Mouse (Mus musculus) MEL (cell line): ENCODE results near the gene Lrrc39. TPM values are rescaled to one million over a fixed set of nuclear protein-coding genes. Genes with fewer than 3 reads are reported as not detected.
"Not testable (repeated sequence)": the region's sequence is repeated elsewhere in the genome, so short reads cannot be mapped to it uniquely, and the experiment has no call there.

Experiments
- DNase-seq: peaks from one replicate; pipeline ENCODE4 v3.0.0; 2011; ENCODE audit warnings: low read depth, low spot score
- H3K27ac ChIP-seq: 2 replicates; pipeline ENCODE4 v1.5.1; 2012; ENCODE audit warnings: low read depth, mild to moderate bottlenecking, control low read depth, low read length, moderate library complexity; ENCODE audit not compliant: control insufficient read depth
- H3K27me3 ChIP-seq, 2 experiments: fragments of 150-350 bp in 1 of 2; sonication (generic) in 1 of 2; 2 replicates each; pipeline ENCODE4 v1.6.1; 2012; ENCODE audit warnings: low read length in 2 of 2, mild to moderate bottlenecking in 2 of 2, improper control_type of control experiment in 1 of 2, moderate library complexity in 1 of 2; ENCODE audit not compliant: insufficient read depth in 2 of 2, control insufficient read depth in 1 of 2
- H3K36me3 ChIP-seq, 2 experiments: 2 replicates each; pipeline ENCODE4 v1.6.1; 2012 to 2014; ENCODE audit warnings: low read length in 2 of 2, improper control_type of control experiment in 1 of 2, inconsistent platforms in 1 of 2, mild to moderate bottlenecking in 1 of 2; ENCODE audit not compliant: insufficient read depth in 2 of 2, control insufficient read depth in 1 of 2
- H3K4me1 ChIP-seq, 2 experiments: fragments of 150-350 bp in 1 of 2; sonication (generic) in 1 of 2; 2 replicates each; pipeline ENCODE4 v1.6.1; 2012; ENCODE audit warnings: low read length in 2 of 2, improper control_type of control experiment in 1 of 2, mild to moderate bottlenecking in 1 of 2; ENCODE audit not compliant: insufficient read depth in 2 of 2, control insufficient read depth in 1 of 2
- H3K4me3 ChIP-seq, 2 experiments: fragments of 150-350 bp in 1 of 2; sonication (generic) in 1 of 2; 2 replicates each; pipeline ENCODE4 v1.5.1; 2012; ENCODE audit warnings: low read depth in 2 of 2, low read length in 2 of 2, mild to moderate bottlenecking in 2 of 2, moderate library complexity in 2 of 2, control low read depth in 1 of 2, improper control_type of control experiment in 1 of 2; ENCODE audit not compliant: control insufficient read depth in 1 of 2, insufficient read depth in 1 of 2
- H3K79me2 ChIP-seq: 2 replicates; pipeline ENCODE4 v1.6.1; 2012; ENCODE audit warnings: mild to moderate bottlenecking, low read length, moderate library complexity; ENCODE audit not compliant: control insufficient read depth, poor library complexity, insufficient read depth
- H3K9ac ChIP-seq: 2 replicates; pipeline ENCODE4 v1.6.1; 2012; ENCODE audit warnings: low read depth, mild to moderate bottlenecking, control low read depth, low read length, moderate library complexity; ENCODE audit not compliant: control insufficient read depth, poor library complexity, severe bottlenecking
- H3K9me3 ChIP-seq: fragments of 150-350 bp; sonication (generic); replicated peaks from 2 replicates; pipeline ENCODE4 v1.6.1; 2012; ENCODE audit warnings: mild to moderate bottlenecking, low read length, improper control_type of control experiment, moderate library complexity; ENCODE audit not compliant: insufficient read depth
- CHD1 ChIP-seq: IDR thresholded peaks from 2 replicates; pipeline ENCODE4 v1.6.1; 2012; ENCODE audit warnings: low read depth, mild to moderate bottlenecking, inconsistent platforms, low read length, improper control_type of control experiment
- CHD2 ChIP-seq: IDR thresholded peaks from 2 replicates; pipeline ENCODE4 v1.6.1; 2011; ENCODE audit warnings: low read length, improper control_type of control experiment
- CTCF ChIP-seq, 3 experiments: IDR thresholded peaks in 2 of 3; conservative IDR thresholded peaks in 1 of 3; 2 replicates each; pipeline ENCODE4 v1.5.1; 2011 to 2012; ENCODE audit warnings: low read length in 3 of 3, low read depth in 2 of 3, mild to moderate bottlenecking in 2 of 3, improper control_type of control experiment in 1 of 3, inconsistent platforms in 1 of 3, mixed read lengths in 1 of 3, moderate library complexity in 1 of 3; ENCODE audit not compliant: control insufficient read depth in 1 of 3, insufficient read depth in 1 of 3, poor library complexity in 1 of 3, severe bottlenecking in 1 of 3
- EP300 ChIP-seq, 2 experiments: IDR thresholded peaks; 2 replicates each; pipeline ENCODE4 v1.6.1; 2011; ENCODE audit warnings: improper control_type of control experiment in 2 of 2, low read length in 2 of 2, low read depth in 1 of 2, mild to moderate bottlenecking in 1 of 2
- ETS1 ChIP-seq: IDR thresholded peaks from 2 replicates; pipeline ENCODE4 v1.6.1; 2012; ENCODE audit warnings: low read depth, mild to moderate bottlenecking, inconsistent platforms, low read length, improper control_type of control experiment, moderate library complexity
- GABPA ChIP-seq: IDR thresholded peaks from 2 replicates; pipeline ENCODE4 v1.6.1; 2012; ENCODE audit warnings: low read depth, mild to moderate bottlenecking, inconsistent platforms, low read length, improper control_type of control experiment, moderate library complexity
- HCFC1 ChIP-seq: IDR thresholded peaks from 2 replicates; pipeline ENCODE4 v1.6.1; 2012; ENCODE audit warnings: low read depth, mild to moderate bottlenecking, inconsistent platforms, low read length, improper control_type of control experiment, moderate library complexity
- JUND ChIP-seq: IDR thresholded peaks from 2 replicates; pipeline ENCODE4 v1.6.1; 2011; ENCODE audit warnings: low read depth, mild to moderate bottlenecking, improper control_type of control experiment, low read length
- MAFK ChIP-seq: IDR thresholded peaks from 2 replicates; pipeline ENCODE4 v1.6.1; 2011; ENCODE audit warnings: low read depth, mild to moderate bottlenecking, low read length, improper control_type of control experiment, borderline replicate concordance
- MAX ChIP-seq: IDR thresholded peaks from 2 replicates; pipeline ENCODE4 v1.6.1; 2011; ENCODE audit warnings: low read length, improper control_type of control experiment
- MEF2A ChIP-seq: IDR thresholded peaks from 2 replicates; pipeline ENCODE4 v1.6.1; 2014; ENCODE audit warnings: low read depth, mild to moderate bottlenecking, inconsistent platforms, low read length, improper control_type of control experiment; ENCODE audit not compliant: poor library complexity, insufficient replicate concordance, severe bottlenecking; ENCODE audit errors: extremely low read depth
- MXI1 ChIP-seq: IDR thresholded peaks from 2 replicates; pipeline ENCODE4 v1.6.1; 2011; ENCODE audit warnings: mild to moderate bottlenecking, low read depth, low read length, improper control_type of control experiment
- MYB ChIP-seq: IDR thresholded peaks from 2 replicates; pipeline ENCODE4 v1.6.1; 2011; ENCODE audit warnings: mild to moderate bottlenecking, low read depth, low read length, improper control_type of control experiment
- POLR2AphosphoS2 ChIP-seq: IDR thresholded peaks from 2 replicates; pipeline ENCODE4 v1.6.1; 2011; ENCODE audit warnings: low read length, improper control_type of control experiment
- POLR2AphosphoS5 ChIP-seq: IDR thresholded peaks from 2 replicates; pipeline ENCODE4 v1.6.1; 2012; ENCODE audit warnings: low read depth, borderline replicate concordance, mild to moderate bottlenecking, inconsistent platforms, low read length, moderate library complexity, mixed read lengths
- SMC3 ChIP-seq: IDR thresholded peaks from 2 replicates; pipeline ENCODE4 v1.6.1; 2011; ENCODE audit warnings: low read depth, low read length, improper control_type of control experiment
- TAL1 ChIP-seq: IDR thresholded peaks from 2 replicates; pipeline ENCODE4 v1.6.1; 2012; ENCODE audit warnings: mild to moderate bottlenecking, inconsistent platforms, low read length, moderate library complexity, mixed read lengths
- UBTF ChIP-seq: IDR thresholded peaks from 2 replicates; pipeline ENCODE4 v1.6.1; 2012; ENCODE audit warnings: low read depth, mild to moderate bottlenecking, inconsistent platforms, low read length, improper control_type of control experiment, moderate library complexity, borderline replicate concordance; ENCODE audit not compliant: insufficient read depth
- USF1 ChIP-seq: IDR thresholded peaks from 2 replicates; pipeline ENCODE4 v1.6.1; 2014; ENCODE audit warnings: low read depth, mild to moderate bottlenecking, inconsistent platforms, low read length, improper control_type of control experiment, moderate library complexity
- ZKSCAN1 ChIP-seq: IDR thresholded peaks from 2 replicates; pipeline ENCODE4 v1.6.1; 2012; ENCODE audit warnings: low read depth, mild to moderate bottlenecking, inconsistent platforms, low read length, improper control_type of control experiment, moderate library complexity
- polyA plus RNA-seq, 2 experiments: library from polyadenylated mRNA; stranded (reverse) in 1 of 2; unstranded in 1 of 2; fragments of >175 nt in 1 of 2; fragments of >200 nt in 1 of 2; gene quantifications; 2 replicates each; pipeline versions ENCODE4 v1.2.1 to v1.2.4; 2012; ENCODE audit warnings: low replicate concordance in 2 of 2, low read depth in 1 of 2; ENCODE audit not compliant: insufficient read length in 2 of 2, insufficient read depth in 1 of 2, missing spikeins in 1 of 2
- total RNA-seq: library from RNA; depleted of rRNA; stranded (reverse); fragments of 300-350 nt; gene quantifications from 2 replicates; pipeline ENCODE4 v1.2.3, GENCODE M21; 2012

The Lrrc39 gene
- total and polyA plus RNA-seq, 3 experiments: 0.40 to 0.65 TPM; not detected in 1

DNA sequence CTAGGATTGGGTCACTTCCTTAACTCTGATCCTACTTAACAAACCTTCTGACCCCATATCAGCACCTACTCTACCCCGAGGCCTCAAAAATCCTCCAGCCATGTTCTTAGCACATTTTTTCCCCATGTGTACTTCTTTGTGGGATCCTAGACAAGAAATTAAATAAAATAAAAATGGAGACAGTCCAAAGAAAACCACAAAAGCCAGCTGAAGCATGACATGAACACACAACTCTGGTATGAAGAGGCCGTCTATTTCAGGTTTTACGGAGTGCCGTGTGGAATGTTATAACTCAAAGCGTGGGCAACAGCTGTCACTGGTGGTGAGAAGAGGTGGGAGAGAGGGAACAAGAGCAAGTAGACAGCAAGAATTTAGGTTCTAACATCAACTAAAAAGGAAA lies 11.4 kb upstream of the Lrrc39 start:
- no peak overlapping the region for H3K4me3 ChIP-seq
- no peaks in the 10 kb centered on the region for H3K9me3 ChIP-seq
- TF ChIP-seq JUND (no peak), MXI1 (no peak), CHD1 (no peak), GABPA (no peak), POLR2AphosphoS5 (no peak), CHD2 (no peak), ETS1 (no peak), MEF2A (no peak), HCFC1 (no peak), TAL1 (no peak), MYB (no peak), EP300 (IDR thresholded peaks at IDR 0.05; ENCODE audit: low read depth in 1 of 2, low read length in 2 of 2) (no peak), CTCF (IDR thresholded peaks at IDR 0.05 in 2 of 3, conservative IDR thresholded peaks at IDR 0.05 in 1 of 3; ENCODE audit: control insufficient read depth in 1 of 3, insufficient read depth in 1 of 3, low read depth in 2 of 3, low read length in 3 of 3, poor library complexity in 1 of 3, severe bottlenecking in 1 of 3) (no peak), POLR2AphosphoS2 (no peak), MAFK (no peak), MAX (no peak), ZKSCAN1 (no peak), UBTF (no peak), SMC3 (no peak), USF1 (no peak)
- H3K9ac ChIP-seq: no peak overlapping the region
- H3K4me1 ChIP-seq: no peaks in the 10 kb centered on the region
- no peak for DNase-seq
- no peaks in the 10 kb centered on the region for H3K27me3 ChIP-seq
- H3K79me2 ChIP-seq: no peaks in the 10 kb centered on the region
- H3K27ac ChIP-seq: no peak overlapping the region
- no peaks in the 10 kb centered on the region for H3K36me3 ChIP-seq

- H3K27ac ChIP-seq, H3K79me2 ChIP-seq, H3K27me3 ChIP-seq, H3K9me3 ChIP-seq, H3K4me3 ChIP-seq, DNase-seq, H3K9ac ChIP-seq, H3K36me3 ChIP-seq: not testable (repeated sequence)
- H3K4me1 ChIP-seq: peaks cover 0 to 11% of the 10 kb centered on the region in 2 experiments; a peak in 2 of 4 replicates
Observed at GRCm38 (mm10) chr3:116561315-116561714, 1.5 kb upstream of the Lrrc39 start.
